Mouse (Mus musculus): Measurements from ENCODE around the gene Car8.
"Not testable (repeated sequence)": the region's sequence is repeated elsewhere in the genome, so short reads cannot be mapped to it uniquely, and the experiment has no call there.

Gene Car8

DNA sequence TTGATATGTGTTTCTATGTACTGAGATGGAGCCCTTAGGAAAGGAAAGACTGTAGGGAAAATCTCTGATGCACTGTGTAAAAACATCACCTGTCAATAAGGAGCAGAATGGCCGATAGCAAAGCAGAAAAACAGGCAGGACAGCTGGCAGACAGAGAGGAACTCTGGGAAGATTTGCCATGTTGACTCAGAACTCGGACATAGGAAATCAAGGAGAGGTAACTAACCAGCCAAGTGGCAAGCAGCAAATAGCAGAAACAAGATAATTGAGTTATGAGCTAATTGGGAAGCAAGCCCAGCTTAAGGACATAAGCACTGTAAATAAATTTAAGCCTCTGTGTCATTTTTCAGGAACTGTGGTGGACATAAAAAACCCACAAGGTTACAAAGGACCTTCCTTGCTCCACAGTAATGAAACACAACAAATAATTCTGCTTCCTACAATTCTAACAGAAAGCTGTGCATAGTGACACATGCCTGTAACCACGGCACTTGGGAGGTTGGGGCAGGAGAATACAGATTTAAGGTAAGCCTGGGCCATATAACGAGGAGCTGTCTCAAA, 33.7 kb downstream of the Car8 start:
- intact Hi-C loops (cut with DNase I): no loop called here

GRCm38 (mm10) chr4:8203367-8203766, 35.5 kb downstream of the Car8 start:
- intact Hi-C loops (cut with DNase I): no loop called here

- intact Hi-C loops (cut with DNase I): no loop called here
Observed at GRCm38 (mm10) chr4:8201631-8202030, 37.2 kb downstream of the Car8 start.

DNA sequence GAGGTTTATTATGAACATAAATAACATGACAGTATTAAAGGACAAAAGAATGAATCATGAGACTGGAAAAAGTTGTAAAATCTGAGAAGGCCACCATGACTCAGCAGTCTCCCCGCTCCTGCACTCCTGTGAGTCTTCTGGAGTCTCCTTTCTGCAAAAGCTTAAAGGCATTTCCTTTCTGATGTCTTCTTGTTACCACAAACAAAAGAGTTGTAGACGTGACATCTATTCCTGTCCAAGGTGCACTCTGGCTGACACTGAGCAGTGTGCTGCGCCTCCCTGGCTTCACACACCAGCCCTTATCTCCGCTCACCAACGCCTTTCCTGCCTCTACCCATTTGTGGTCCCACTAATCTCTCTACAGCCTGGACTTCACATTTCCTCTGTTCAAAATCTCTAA, 38.8 kb downstream of the Car8 start:
- intact Hi-C loops (cut with DNase I): no loop called here

DNA sequence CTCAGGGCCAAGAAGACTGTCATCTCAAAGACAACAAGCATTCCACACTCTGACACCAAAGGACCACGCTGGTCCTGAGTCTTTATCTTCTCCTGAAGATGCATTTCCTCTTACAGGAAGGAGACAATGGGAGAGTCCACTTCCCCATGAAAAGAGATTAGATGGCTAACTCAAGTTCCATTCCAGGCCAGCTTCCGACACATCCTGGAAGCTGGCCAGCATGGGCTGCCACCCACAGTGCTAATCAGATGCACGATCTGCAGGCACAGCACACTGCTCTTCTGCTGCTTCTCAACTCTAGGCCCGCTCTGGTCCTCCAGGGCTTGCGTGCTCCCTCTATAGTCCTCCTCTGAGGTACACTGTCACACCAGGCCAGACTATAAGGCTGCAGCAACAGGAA, 40.8 kb downstream of the Car8 start:
- intact Hi-C loops (cut with DNase I): no loop called here

DNA sequence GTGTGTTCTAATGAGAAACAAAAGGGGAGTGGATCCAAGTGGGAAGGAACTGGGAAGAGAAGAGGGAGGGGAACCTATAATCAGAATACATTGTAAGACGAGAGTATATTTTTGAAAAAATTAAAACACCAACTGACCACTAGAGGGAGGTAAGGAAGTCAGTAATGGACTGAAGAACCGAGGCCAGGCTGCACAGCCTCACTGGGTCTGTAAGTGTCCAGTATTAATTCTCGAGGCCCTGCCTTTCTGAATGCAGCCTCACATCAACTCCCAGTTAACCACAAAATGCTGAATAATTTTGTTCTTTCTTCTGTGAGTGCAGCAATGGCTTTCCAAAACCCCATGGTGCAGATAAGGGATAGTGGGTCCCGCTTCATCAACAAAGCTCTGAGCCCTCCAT, 48.4 kb downstream of the Car8 start:
- intact Hi-C loops (cut with DNase I): no loop called here

GRCm38 (mm10) chr4:8186921-8187687, 51.7 kb downstream of the Car8 start:
- intact Hi-C loops (cut with DNase I): loop anchor here (5.0 kb wide), 1 partner anchor 180 kb away; no protein-coding TSS in a partner anchor

GRCm38 (mm10) chr4:8180576-8180975, 58.3 kb downstream of the Car8 start:
- intact Hi-C loops (cut with DNase I): loop anchor here (5.0 kb wide), 1 partner anchor 172 kb away; no protein-coding TSS in a partner anchor

DNA sequence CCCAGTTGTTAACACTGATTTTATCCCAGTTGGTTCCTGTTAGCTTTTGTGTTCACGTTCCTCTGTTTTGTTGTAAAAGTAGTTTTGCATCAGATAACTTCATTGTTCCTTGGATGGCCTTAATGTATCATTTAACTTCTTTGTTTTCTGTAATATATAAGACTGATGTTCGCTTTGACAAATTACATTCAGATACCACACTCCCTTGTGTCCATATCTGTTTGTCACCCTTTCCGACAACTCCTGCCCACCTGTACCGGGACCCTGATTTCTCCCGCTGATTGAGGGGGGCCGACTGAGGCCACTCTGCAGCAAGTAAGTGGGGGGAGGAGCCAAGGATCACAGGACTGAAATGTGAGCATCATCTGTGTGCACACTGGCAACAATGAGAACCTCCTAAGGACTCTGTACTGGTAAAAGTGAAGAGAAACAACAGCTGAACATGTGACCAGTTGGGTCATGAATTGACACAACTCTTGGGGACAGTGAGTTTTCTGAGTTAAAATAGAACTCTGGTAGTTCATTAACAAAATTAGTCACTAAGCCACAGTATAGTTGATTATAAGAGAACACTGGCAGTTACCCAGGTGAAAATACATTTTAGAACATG, 84.1 kb downstream of the Car8 start:
- intact Hi-C loops (cut with DNase I): no loop called here

DNA sequence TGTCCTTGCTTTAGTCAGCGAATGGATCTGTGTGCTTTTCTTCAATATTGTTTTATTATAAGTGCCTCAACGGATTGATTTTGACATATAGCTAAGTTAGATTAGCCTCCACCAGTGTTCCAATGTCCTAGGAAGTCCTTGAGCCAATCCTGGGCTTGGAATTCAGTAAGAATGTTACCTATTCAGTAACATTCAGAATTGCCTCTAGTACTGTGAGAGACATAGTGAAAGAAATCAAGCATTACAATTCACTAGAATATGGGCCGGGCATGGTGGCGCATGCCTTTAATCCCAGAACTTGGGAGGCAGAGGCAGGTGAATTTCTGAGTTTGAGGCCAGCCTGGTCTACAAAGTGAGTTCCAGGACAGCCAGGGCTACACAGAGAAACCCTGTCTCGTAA, 84.9 kb downstream of the Car8 start:
- intact Hi-C loops (cut with DNase I): not testable (repeated sequence)

DNA sequence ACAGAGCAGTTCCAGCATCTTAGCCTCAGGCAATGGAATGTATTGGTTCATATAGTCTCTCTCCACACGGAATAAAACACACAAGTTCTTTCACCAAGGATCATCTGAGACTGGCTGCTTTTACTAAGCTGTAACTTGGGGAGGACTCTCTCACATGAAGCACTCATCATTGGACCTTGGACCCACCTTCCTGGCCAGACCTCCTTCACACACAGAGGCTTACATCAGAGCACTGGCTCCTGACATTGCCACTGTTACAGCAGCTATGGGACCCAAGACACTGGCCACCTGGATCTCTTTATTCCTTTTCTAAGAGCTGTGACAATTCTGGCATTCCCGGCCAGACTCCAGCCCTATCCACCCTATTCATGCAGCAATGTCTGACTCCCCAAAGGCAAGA, 101.4 kb downstream of the Car8 start:
- intact Hi-C loops (cut with DNase I): no loop called here

DNA sequence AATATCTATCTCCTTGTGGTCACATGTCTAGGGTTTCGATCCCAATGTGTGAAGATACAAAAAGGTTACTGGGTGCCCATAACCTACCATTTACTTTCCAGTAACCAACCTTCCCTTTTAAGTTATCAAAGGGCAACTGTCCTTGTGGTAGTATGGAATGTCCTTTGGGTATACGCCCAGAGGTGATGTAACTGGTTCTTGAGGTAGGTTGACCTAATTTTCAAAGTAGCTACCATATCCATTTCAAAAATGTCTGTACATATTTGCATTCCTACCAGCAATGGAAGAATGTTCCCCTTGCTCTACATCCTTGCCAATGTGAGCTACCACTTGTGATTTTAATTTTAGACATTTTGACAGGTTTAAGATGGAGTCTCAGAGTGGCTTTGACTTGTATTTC, 106.8 kb downstream of the Car8 start:
- intact Hi-C loops (cut with DNase I): no loop called here

- intact Hi-C loops (cut with DNase I): no loop called here
Observed at GRCm38 (mm10) chr4:8113558-8113957, 125.3 kb downstream of the Car8 start.

- intact Hi-C loops (cut with DNase I): no loop called here
Observed at GRCm38 (mm10) chr4:8111891-8112290, 127.0 kb downstream of the Car8 start.

GRCm38 (mm10) chr4:8109906-8110567, 128.8 kb downstream of the Car8 start:
- intact Hi-C loops (cut with DNase I): no loop called here

GRCm38 (mm10) chr4:8101466-8101865, 137.4 kb downstream of the Car8 start:
- intact Hi-C loops (cut with DNase I): no loop called here

GRCm38 (mm10) chr4:8098084-8098483, 140.8 kb downstream of the Car8 start:
- intact Hi-C loops (cut with DNase I): no loop called here

- intact Hi-C loops (cut with DNase I): no loop called here
Observed at GRCm38 (mm10) chr4:8097683-8098082, 141.2 kb downstream of the Car8 start.

DNA sequence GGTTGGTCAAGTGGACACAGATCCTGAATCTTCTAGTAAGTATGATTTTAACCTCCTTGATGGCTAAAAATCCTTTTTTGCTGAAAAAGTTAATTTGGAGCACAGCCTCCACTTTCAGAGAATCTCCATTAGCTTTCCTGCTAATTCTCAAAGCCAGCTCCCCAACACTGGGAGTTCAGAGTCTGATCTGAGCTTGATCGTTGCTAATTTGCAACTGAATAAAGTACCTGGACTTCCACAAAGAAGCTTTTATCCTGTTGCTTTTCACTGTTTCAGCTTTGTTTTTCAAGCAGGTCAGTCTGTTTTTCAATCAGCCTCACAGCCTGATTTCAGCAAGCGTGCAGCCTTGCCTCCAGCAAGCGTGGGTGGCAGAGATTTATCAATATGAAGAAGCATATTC, 145.3 kb downstream of the Car8 start:
- intact Hi-C loops (cut with DNase I): not testable (repeated sequence)

Data from adrenal gland (tissue).